Mouse (Mus musculus): ENCODE results near the gene Klhl30. TPM values are rescaled to one million over a fixed set of nuclear protein-coding genes. Genes with fewer than 3 reads are reported as not detected.

Klhl30 gene
- total RNA-seq, 2 experiments from 2014 or later, result 0.14 TPM; not detected in 1

- intact Hi-C loops (cut with DNase I), result no loop called here
- TF ChIP-seq CTCF (IDR thresholded peaks at IDR 0.05), result no peak
- no peak for DNase-seq (ENCODE audit: extremely low spot score in 1 of 2, low spot score in 2 of 2)
- no peak overlapping the region for H3K4me3 ChIP-seq
- no peak overlapping the region for H3K27ac ChIP-seq
Measured at GRCm38 (mm10) chr1:91405406-91406169, 54.8 kb downstream of the Klhl30 start.

- DNase-seq (ENCODE audit: extremely low spot score in 1 of 2, low spot score in 2 of 2), result no peak
- no peak for TF ChIP-seq CTCF (IDR thresholded peaks at IDR 0.05)
- Histone ChIP-seq H3K4me3 (no peak overlapping the region), H3K27ac (no peak overlapping the region)
- intact Hi-C loops (cut with DNase I), result no loop called here
Measured at GRCm38 (mm10) chr1:91407819-91408218, 57.0 kb downstream of the Klhl30 start.

- no peak for DNase-seq (ENCODE audit: extremely low spot score in 1 of 2, low spot score in 2 of 2)
- Histone ChIP-seq H3K4me3 (no peak overlapping the region; the same call in 1 of the 2 replicates), H3K27ac (no peak overlapping the region)
- no peak for TF ChIP-seq CTCF (IDR thresholded peaks at IDR 0.05)
- intact Hi-C loops (cut with DNase I), result no loop called here
Measured at GRCm38 (mm10) chr1:91411631-91412285, 60.9 kb downstream of the Klhl30 start.

Other genes starting within 250 kb of the Klhl30 start
- not detected for gene Rbm44, start 205.9 kb upstream of the Klhl30 start, total RNA-seq (2021)
- gene Ramp1, start 171.2 kb upstream of the Klhl30 start, total RNA-seq (2021), result 10 to 100 TPM; 52.6 to 53.0 TPM
- gene Ube2f, start 100.7 kb upstream of the Klhl30 start, total RNA-seq (2021), result 10 to 100 TPM; 54.0 to 55.3 TPM
- 10 to 100 TPM; 18.3 to 20.0 TPM for gene Scly, start 52.7 kb upstream of the Klhl30 start, total RNA-seq (2021)
- gene Espnl, start 28.9 kb upstream of the Klhl30 start, total RNA-seq (2021), result under 1 TPM; 0.25 to 0.30 TPM
- under 1 TPM; 0.16 to 0.38 TPM for gene Erfe, start 15.4 kb downstream of the Klhl30 start, total RNA-seq (2021)
- 10 to 100 TPM; 59.8 to 64.8 TPM for gene Ilkap, start 47.8 kb downstream of the Klhl30 start, total RNA-seq (2021)
- 10 to 100 TPM; 13.4 to 14.6 TPM for gene Hes6, start 63.0 kb downstream of the Klhl30 start, total RNA-seq (2021)
- 10 to 100 TPM; 24.8 to 54.6 TPM for gene Per2, start 108.3 kb downstream of the Klhl30 start, total RNA-seq (2021)
- gene Traf3ip1, start 143.6 kb downstream of the Klhl30 start, total RNA-seq (2021), result 10 to 100 TPM; 15.8 to 16.5 TPM
- gene Asb1, start 189.5 kb downstream of the Klhl30 start, total RNA-seq (2021), result 10 to 100 TPM; 38.1 to 40.7 TPM